Mouse (Mus musculus) intestine, embryonic 16.5 days (tissue): Measurements from ENCODE around the gene AC140267.1. TPM values are rescaled to one million over a fixed set of nuclear protein-coding genes. Genes with fewer than 3 reads are reported as not detected.

ENCODE experiments used
- ATAC-seq: fragments of 200-750 bp; cut with Nextera tagmentation; 2 replicates; pipeline ENCODE4 v1.8.0; 2017; ENCODE audit warnings: moderate TSS enrichment, moderate library complexity
- H3K27ac ChIP-seq: fragments of 300-500 bp; sonication (generic); 2 replicates; pipeline ENCODE4 v1.5.1; 2014; ENCODE audit warnings: mild to moderate bottlenecking, low read length
- H3K27me3 ChIP-seq: fragments of 300-500 bp; sonication (generic); replicated peaks from 2 replicates; pipeline ENCODE4 v1.6.1; 2014; ENCODE audit warnings: low read length, control low read depth, mixed read lengths; ENCODE audit not compliant: control insufficient read depth, insufficient read depth
- H3K36me3 ChIP-seq: fragments of 300-500 bp; sonication (generic); 2 replicates; pipeline ENCODE4 v1.6.1; 2014; ENCODE audit warnings: low read length, control low read depth; ENCODE audit not compliant: control insufficient read depth, insufficient read depth
- H3K4me1 ChIP-seq: fragments of 300-500 bp; sonication (generic); 2 replicates; pipeline ENCODE4 v1.6.1; 2014; ENCODE audit warnings: low read length, control low read depth, mixed read lengths; ENCODE audit not compliant: control insufficient read depth, insufficient read depth
- H3K4me2 ChIP-seq: fragments of 300-500 bp; sonication (generic); 2 replicates; pipeline ENCODE4 v1.6.1; 2014; ENCODE audit warnings: low read depth, low read length, control low read depth
- H3K4me3 ChIP-seq: fragments of 300-500 bp; sonication (generic); 2 replicates; pipeline ENCODE4 v1.5.1; 2014; ENCODE audit warnings: mild to moderate bottlenecking, low read length
- H3K9ac ChIP-seq: fragments of 300-500 bp; sonication (generic); 2 replicates; pipeline ENCODE4 v1.6.1; 2014; ENCODE audit warnings: low read depth, low read length
- H3K9me3 ChIP-seq: fragments of 300-500 bp; sonication (generic); 2 replicates; pipeline ENCODE4 v1.6.1; 2016; ENCODE audit warnings: low read length, control low read depth; ENCODE audit not compliant: control insufficient read depth
- WGBS: fragments of 180-500 bp; shearing (Covaris S2); extraction: QIAGEN DNeasy Blood & Tissue Kit; methylation state at CpG from one replicate; pipeline ENCODE4 v1.1.7; 2014; 5-methylcytosine and 5-hydroxymethylcytosine counted together
- polyA plus RNA-seq: library from polyadenylated mRNA; unstranded; fragments of >200 nt; fragmentation: Nextera tagmentation; extraction: Ambion mirVana; gene quantifications from 2 replicates; pipeline ENCODE4 v1.2.1, GENCODE M21; 2015

AC140267.1 gene
- polyA plus RNA-seq, 1 experiment from 2014 or later: 4.1 TPM

DNA sequence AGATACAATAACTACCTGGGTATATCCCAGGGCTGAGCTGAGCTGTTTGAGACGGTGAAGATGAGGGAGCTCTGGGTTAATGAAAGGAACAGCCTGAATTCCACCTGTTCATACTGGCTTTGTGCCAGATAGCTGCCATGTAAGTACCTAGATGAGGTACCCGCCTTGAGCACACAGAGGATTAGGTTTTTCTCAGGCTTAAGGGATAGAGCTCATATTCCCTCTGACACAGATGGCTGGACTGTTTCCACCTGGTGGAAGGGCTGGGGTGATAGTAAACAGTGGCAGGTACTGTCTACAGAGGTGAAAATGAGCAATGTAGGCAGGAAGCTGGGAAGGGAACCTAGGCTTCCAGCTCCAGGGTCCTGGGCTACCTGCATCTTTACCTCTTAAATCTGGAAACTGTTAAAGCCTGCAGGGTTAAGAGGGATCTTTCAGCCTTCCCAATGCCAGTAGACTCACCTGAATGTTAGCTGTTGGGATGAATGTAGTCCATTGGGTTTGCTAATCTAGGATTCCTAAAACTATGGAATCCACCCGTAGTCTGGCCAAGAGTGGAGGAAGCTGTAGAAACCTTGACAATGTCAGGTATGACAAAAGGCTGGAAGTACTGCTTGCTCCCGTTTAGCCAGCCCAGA, 22.1 kb downstream of the AC140267.1 start:
- Histone ChIP-seq H3K4me2 (peak overlapping the region; percentile 94), H3K36me3 (peaks cover 20% of the 10 kb centered on the region), H3K9ac (peak overlapping the region; percentile 100), H3K9me3 (no peaks in the 10 kb centered on the region), H3K27ac (peak overlapping the region; percentile 100), H3K27me3 (no peaks in the 10 kb centered on the region), H3K4me1 (peaks cover 50% of the 10 kb centered on the region), H3K4me3 (peak overlapping the region; percentile 100)
- 18% methylated on average over 4 of the region's 4 CpGs for WGBS
- ATAC-seq: no peak

DNA sequence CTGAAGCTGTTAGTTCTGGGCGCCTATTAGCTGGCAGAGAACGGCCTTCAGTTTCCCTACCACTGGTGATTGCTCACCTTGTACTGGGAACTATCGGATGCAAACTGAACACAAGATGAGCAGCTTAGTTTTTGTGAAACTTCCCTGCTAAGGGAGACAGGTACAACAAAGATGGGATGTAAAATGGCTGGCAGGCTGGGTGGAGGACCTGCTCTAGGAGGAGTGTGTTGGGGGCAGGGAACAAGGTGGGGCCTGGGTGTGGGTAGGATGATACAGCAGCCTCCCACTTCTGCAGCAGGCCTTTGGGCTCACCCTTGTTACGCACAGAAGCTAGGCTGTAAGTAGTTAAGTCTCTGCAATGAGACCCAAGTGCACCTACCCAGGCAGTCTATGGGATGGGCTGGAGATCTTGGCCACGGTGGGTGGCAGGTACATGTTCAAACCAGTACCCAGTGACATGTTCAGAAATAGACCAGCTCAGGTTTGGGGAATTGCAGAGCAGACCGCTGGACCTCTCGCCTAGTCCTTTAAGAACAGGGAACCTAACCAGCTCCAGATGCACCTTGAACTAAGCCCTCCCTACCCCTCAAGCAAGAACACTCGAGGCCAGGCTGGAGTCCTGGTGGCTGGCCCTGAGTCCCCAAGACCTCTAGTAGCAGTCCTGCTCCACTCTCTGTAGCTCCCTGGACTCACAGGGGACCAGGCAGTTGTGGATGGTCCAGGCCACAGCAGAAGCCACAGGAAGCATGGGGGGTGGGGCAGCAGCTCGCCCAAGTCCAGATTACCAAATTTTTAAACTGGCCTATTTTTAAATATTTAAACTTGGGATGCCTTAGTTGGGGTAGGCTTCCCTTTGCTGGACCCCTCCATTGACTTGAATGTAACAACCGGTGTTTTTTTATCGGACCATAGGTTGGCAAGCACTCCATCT, 22.9 kb downstream of the AC140267.1 start:
- no peak for ATAC-seq
- peaks cover 50% of the 10 kb centered on the region for H3K4me1 ChIP-seq
- peak overlapping the region; percentile 35; the same call in 1 of the 2 replicates for H3K4me2 ChIP-seq
- H3K36me3 ChIP-seq: peaks cover 20% of the 10 kb centered on the region
- H3K9ac ChIP-seq: peak overlapping the region; percentile 100; the same call in 1 of the 2 replicates
- no peaks in the 10 kb centered on the region for H3K27me3 ChIP-seq
- H3K27ac ChIP-seq: peak overlapping the region; percentile 100
- 56% methylated on average over 11 of the region's 11 CpGs for WGBS
- 0 out of 2 replicates have a peak overlapping the region, but pooled peaks have one; percentile 100 for H3K4me3 ChIP-seq
- no peaks in the 10 kb centered on the region for H3K9me3 ChIP-seq

DNA sequence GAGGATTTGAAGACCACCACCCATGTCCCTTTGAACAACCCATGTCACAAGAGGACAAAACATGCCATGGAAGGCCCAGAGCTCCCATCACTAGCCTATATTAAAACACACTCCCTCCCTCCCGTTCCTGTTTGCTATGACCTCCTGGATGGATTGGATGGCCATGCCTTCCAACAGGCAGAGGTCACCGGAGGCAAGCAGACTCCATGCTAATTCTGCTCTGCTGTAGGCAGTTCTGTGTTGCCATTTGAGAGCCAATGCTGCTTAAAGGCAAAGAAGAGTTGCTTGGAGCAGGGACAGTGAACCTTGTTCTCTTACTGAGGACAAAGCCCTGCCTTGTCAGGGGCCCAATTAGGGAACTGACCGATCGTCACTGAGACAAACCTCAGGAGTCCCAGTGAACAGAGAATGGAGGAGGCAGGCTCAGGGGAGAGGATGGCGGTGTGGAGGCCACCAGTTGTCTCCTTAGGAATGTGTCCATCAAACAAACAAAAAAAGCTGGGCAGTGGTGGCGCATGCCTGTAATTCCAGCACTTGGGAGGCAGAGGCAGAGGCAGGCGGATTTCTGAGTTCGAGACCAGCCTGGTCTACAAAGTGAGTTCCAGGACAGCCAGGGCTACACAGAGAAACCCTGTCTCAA, 23.9 kb downstream of the AC140267.1 start:
- Histone ChIP-seq H3K36me3 (peaks cover 20% of the 10 kb centered on the region), H3K4me3 (no peak overlapping the region; the same call in 1 of the 2 replicates), H3K9ac (no peak overlapping the region), H3K9me3 (no peaks in the 10 kb centered on the region), H3K4me2 (no peak overlapping the region), H3K4me1 (peaks cover 42% of the 10 kb centered on the region), H3K27ac (peak overlapping the region; percentile 100), H3K27me3 (no peaks in the 10 kb centered on the region)
- 68% methylated on average over 8 of the region's 8 CpGs for WGBS
- no peak for ATAC-seq

DNA sequence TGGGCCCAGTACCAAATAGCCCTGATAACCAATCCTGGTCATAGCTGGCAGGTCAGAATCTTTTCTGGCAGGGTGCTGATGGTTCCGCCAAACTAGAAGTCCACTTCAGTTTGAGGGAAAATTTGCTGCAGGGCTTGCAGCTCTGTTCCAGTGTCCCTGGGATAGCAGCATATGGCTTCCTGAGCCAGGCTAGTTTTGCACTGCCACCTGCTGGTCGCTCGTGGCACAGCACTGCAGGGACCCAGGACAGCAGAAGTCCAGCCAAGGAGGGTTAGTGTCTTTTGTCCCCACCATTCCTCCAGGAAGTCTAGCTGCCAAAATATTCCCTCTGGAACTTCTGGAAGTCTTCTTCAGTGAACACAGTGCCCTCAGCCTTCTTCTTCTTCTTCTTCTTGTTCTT, 25.0 kb downstream of the AC140267.1 start:
- no peak for ATAC-seq
- Histone ChIP-seq H3K27me3 (no peaks in the 10 kb centered on the region), H3K4me1 (peaks cover 44% of the 10 kb centered on the region), H3K9ac (no peak overlapping the region), H3K9me3 (no peaks in the 10 kb centered on the region), H3K27ac (no peak overlapping the region; the same call in 1 of the 2 replicates), H3K36me3 (peaks cover 20% of the 10 kb centered on the region), H3K4me2 (no peak overlapping the region), H3K4me3 (no peak overlapping the region)
- WGBS: 15% methylated on average over 3 of the region's 3 CpGs

DNA sequence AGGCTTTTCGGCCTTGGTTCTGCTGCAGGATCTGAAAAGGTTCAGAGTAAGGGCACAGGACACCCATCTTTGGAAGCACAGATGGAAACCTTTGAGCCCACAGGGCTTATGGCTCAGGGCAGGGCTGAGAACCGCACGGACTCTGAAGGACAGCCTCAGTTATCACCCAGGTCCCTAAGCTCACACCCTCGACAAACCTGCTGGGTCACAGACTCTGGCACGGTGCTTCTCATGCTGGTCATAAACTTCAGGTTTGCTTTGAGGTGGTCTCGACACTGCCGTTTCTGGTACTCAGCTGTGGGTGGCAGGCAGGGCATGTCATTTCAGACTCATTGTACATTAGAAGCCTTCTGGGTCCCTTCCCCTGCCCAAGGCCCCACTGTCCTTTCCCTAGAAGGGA, 25.5 kb downstream of the AC140267.1 start:
- no peak overlapping the region for H3K27ac ChIP-seq
- no peaks in the 10 kb centered on the region for H3K27me3 ChIP-seq
- H3K4me1 ChIP-seq: peaks cover 44% of the 10 kb centered on the region
- H3K9ac ChIP-seq: no peak overlapping the region
- 63% methylated on average over 7 of the region's 7 CpGs for WGBS
- no peaks in the 10 kb centered on the region for H3K9me3 ChIP-seq
- peaks cover 19% of the 10 kb centered on the region for H3K36me3 ChIP-seq
- ATAC-seq: no peak
- no peak overlapping the region for H3K4me3 ChIP-seq
- H3K4me2 ChIP-seq: no peak overlapping the region

DNA sequence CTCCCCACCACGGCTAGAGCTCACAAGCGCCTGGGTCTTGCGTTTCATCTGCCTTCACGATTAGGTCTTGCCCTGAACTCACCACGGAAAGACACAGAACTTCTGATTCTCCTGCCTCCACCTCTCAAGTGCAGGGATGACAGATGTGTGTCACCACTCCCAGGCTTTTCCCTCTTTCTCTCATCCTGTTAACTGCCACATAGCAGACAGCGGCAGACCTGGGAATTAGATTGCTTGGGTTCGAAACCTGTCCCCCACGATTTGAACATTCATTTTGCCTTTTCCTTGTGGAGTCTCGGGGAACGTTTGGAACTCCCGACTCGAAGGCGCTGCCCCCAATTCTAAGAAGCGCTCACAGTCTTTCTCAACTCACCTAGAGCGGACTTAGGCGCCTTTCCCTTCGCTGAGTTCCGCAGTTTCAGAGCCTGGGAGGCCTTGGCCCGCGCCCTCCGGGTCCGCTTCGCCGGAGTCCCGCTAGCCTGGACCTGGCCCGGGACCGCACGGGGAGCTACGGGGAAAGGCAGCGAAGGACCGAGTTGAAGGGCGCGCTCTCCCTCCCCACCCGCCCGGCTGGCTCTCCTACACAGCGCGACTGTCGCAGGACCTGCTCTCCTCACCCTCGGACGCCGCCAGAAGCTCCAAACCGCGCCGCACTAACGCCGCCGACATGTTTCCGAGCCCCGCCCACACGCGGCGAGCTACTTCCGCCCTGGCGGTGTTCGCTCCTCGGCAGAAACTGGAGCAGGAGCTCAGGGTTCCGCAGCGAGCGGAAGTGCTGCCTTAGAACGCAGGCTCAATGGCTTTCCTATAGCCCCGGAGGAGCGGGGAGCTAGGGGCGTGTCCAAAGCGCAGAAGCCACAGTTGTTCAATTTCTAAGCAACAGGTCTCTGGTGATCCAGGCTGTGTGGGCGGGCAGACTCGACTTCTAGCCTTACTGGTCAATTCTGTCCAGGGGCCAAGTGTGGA, 28.3 kb downstream of the AC140267.1 start, which contains the start of gene Rps19bp1:
Gene Rps19bp1 (minus strand): TSS at position 706 of the 966 bp plus-strand sequence.
- ATAC-seq: peak; percentile 92
- WGBS: 1% methylated on average over 59 of the region's 66 CpGs
- Histone ChIP-seq H3K4me2 (peak within 1 kb of the TSS; percentile 83), H3K4me3 (peak within 1 kb of the TSS; percentile 92), H3K27me3 (no peaks in the 10 kb centered on the region), H3K4me1 (peaks cover 21% of the 10 kb centered on the region), H3K36me3 (peaks cover 6% of the 10 kb centered on the region; the same call in 1 of the 2 replicates), H3K27ac (peak within 1 kb of the TSS; percentile 31; the same call in 1 of the 2 replicates), H3K9me3 (no peaks in the 10 kb centered on the region), H3K9ac (peak within 1 kb of the TSS; percentile 88)

DNA sequence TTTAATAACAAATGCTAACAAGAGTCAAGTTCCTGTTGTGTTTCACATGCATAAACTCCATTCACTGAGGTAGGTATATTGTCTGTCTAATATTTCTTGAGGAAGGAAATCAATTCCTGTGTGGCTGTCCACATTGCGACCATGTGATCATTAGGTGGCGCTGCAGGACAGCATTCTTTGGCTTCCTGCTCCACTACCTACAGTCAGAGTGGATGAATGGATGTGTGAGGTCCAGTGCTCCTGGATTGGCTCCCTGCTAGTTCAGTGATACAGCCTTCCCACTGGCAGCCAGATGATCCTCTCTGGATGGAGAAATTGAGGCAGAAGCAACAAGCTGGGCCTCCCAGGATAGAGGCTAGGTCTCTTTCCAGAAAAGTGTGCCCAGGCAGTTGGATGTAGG, 30.6 kb downstream of the AC140267.1 start:
- Histone ChIP-seq H3K9me3 (peaks cover 6% of the 10 kb centered on the region; the same call in 1 of the 2 replicates), H3K4me3 (no peak overlapping the region), H3K36me3 (no peaks in the 10 kb centered on the region), H3K4me1 (peaks cover 13% of the 10 kb centered on the region), H3K27me3 (no peaks in the 10 kb centered on the region), H3K4me2 (no peak overlapping the region), H3K27ac (no peak overlapping the region), H3K9ac (no peak overlapping the region)
- no peak for ATAC-seq
- 1% methylated on average over 2 of the region's 2 CpGs for WGBS

DNA sequence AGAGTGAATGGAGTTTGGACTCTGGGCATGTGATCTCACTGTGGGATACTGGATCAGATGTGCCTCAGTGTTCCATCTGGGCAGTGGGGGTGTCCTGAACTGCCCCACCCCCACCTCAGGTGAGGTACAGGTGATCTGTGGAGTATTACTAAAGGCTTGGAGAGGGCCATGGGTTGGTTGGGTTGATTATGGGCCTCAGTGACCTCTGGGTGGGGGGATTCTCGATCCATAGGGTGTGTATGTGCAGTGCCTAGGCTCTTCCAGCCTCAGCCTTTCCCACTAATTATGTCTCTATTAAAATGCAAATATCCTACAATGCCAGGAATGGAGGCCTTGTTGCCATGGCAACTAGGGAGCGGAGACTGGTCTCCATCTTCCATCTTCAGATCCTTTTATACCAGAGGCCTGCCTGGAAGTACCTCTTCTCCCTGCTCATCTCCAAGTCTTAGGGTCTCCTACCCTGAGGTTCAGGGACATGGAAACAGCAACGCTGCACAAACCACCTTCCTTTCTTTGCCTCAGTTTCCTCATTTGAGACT, 36.3 kb downstream of the AC140267.1 start:
- 63% methylated on average over 3 of the region's 3 CpGs for WGBS
- no peak overlapping the region for H3K27ac ChIP-seq
- ATAC-seq: no peak
- H3K4me2 ChIP-seq: no peak overlapping the region
- H3K9me3 ChIP-seq: peaks cover 6% of the 10 kb centered on the region; the same call in 1 of the 2 replicates
- H3K27me3 ChIP-seq: no peaks in the 10 kb centered on the region
- no peak overlapping the region for H3K4me3 ChIP-seq
- no peak overlapping the region for H3K9ac ChIP-seq
- no peaks in the 10 kb centered on the region for H3K36me3 ChIP-seq
- no peaks in the 10 kb centered on the region for H3K4me1 ChIP-seq
